Mouse (Mus musculus): ENCODE measurements at regions not wholly inside any gene's neighbourhood (a gene's known extent, or its start where the extent isn't known, plus 50 kb on each side); places are given as distances from the start of the nearest gene placed in this dataset.

DNA sequence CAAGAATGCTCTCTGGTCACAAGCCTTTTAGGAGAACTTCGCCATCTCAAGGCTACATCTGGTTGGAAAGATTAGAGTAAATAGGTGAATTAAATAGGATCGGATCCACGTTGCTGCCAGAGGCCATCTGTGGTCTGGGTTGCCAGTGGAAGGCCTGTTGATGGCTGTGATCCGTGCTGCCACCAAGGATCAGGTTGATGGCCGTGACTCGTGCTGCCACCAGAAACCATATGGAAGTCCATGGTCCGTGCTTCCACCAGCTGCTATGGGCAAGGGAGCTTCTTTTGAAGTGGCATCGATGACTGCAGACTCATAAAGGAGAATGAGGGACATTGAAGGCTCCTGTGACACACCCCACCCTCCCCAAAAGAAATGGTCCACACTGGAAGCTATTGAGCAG, 79.6 kb downstream of the Atp1a1 start:
- DNase-seq: no peak

DNA sequence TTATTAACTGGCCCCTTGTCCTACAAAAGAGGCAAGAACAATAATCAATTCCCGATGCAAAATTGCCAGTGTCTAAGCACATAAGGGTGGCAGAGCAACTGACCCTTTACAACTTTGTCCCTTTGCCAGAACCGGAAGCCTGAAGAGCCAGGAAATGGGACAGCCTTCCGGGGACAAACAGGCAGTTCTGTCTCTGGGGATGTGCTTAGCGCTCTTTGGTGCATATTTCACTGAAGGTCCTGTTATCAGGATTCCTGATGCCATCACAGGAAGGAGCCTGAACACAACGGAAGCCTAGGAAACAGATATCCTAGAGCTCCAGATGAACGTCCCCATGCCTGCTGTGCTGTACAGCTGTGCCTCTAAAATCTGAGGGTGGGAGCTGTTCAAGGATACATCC, 80.0 kb downstream of the Atp1a1 start:
- no peak for DNase-seq

DNA sequence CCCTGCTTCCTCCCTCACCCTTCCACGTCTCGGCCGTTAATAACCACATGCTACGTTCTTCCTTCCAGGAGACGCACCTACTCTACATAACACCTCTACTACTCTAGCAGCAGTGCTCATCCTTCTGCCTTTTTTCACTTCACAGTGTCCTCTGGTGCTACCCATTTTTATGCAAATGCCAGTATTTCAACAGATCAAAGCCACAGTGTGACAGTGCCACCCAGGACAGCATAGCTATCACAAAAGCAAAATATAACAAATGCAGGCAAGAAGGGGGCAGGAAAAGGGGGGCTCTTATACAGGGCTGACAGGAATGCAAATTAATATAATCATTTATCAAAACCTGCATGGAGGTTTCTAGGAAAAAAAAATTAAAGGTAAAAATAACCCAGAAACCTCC, 81.2 kb downstream of the Atp1a1 start:
- DNase-seq: no peak

DNA sequence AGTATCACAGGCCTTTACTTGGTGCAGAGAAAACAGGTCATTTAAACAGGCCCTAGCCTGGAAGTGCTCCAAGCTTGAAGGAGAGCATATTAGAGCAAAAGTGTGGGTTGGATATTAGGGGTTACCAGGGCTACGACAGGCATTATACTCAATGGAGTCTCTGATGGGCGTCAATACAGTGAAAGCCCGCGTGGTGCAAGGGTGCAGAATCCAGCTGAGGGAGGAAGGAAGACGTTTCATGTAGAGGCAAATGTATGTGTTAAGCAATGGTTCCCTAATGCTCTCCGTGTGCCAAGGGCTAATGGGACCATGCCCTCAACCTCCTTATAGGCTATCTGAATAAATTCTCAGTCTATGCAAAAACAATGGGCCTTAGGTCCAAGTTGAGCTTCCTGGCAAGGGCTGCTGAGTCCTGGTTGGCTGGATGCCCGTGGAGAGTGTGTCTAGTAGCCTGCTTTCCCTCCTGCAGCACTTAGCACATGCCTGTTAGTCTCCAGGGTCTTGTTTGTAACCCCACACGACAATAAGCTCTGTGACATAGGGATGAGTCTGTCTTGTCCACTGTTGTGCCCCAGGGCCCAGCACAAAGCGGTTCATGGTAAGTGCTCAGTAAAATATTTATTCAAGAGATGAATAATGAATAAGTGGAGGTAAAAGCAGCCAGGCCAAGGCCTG, 82.1 kb downstream of the Atp1a1 start:
- peak; percentile 65 to 75 for DNase-seq

DNA sequence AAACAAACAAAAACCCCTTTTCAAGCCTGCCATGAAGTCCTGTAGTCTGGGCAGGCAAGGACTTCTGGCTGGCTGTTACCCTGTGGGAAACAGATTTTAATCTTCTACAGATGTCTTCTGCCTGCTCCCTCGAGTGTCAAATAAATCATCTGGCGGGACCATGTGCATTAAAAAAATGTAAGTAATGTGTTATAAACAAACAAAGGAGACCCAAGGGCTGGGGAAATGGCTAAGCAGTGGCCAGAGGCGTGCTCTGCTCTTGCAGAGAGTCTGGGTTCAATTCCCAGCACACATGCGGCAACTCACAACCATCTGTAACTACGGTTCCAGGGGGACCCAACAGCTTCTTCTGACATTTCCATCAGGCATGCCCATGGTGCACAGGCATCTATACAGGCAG, 83.3 kb downstream of the Atp1a1 start:
- no peak for DNase-seq

DNA sequence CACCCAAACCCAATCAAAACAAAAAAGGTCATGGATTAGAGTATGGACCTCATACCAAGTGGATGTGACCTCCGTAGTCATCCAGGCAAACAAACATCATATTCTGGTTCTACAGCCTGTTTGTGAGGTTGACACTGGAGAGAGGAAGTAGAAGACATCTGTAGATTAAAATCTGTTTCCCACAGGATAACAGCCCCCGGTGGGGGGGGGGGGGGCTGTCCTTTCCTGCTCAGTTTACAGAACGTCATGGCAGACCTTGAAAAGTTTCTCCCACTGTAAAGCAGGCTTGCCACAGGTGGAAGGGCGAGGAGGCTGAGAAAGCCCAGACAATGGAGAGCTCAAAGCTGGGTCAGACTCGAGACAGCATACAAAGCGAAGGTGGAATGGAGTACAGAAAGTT, 84.4 kb downstream of the Atp1a1 start:
- DNase-seq: no peak

DNA sequence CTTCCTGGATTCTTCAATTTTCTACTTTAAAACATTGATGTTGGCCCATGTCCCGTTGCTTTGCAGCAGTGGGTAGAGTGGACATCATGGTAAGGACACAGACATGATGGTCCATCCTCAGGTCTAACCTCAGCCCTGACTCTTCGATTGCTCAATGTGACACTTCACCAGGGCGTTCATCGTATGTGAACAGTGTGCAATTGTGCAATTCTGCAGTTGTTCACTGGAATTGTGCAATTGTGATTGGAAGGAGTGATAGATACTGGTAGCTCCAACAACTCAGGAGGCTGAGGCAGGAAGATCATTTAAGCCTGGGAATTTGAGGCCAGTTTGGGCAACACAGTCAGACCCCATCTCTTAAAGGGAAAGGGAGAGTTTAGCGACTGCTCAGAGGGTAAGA, 84.9 kb downstream of the Atp1a1 start:
- DNase-seq: no peak

DNA sequence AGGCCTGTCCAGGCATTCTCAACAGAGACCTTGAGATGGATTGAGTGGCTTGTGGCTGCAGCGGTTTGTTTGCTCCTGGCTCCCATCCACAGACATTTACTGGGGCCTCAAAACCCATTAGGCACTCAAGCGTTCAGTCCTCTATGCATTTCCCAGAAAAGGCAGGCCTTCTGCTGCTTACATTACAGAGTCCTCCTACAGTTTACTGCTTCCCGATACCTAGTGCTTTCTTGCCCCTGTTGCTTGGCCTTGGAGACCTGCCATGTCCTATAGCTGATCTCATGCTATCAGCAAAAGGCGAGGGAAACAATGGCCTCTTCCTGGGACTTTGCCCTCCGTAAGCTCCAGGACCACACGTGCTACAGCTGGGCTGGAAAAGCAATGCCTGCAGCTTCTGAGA, 85.7 kb downstream of the Atp1a1 start:
- peak in 1 of 2 experiments; percentile 55 for DNase-seq

DNA sequence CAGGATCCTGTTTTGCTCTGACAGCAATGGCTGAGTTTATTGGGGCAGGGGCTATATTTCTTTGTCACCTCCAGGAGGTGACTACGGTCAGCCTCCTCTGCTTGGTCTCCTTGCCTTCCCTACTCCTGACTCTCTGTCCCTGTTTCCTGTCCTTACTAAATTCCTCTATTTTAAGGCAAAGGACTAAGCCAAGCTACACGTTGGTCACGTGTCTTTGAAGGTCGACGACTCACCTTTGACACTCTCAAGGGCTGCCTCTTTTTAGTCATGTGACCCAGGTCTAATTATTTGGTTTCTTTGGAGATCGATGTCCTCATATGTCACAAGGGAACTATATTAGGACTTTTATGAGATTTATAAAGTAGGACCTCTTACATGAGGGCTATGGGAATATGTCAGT, 86.9 kb downstream of the Atp1a1 start:
- no peak for DNase-seq

DNA sequence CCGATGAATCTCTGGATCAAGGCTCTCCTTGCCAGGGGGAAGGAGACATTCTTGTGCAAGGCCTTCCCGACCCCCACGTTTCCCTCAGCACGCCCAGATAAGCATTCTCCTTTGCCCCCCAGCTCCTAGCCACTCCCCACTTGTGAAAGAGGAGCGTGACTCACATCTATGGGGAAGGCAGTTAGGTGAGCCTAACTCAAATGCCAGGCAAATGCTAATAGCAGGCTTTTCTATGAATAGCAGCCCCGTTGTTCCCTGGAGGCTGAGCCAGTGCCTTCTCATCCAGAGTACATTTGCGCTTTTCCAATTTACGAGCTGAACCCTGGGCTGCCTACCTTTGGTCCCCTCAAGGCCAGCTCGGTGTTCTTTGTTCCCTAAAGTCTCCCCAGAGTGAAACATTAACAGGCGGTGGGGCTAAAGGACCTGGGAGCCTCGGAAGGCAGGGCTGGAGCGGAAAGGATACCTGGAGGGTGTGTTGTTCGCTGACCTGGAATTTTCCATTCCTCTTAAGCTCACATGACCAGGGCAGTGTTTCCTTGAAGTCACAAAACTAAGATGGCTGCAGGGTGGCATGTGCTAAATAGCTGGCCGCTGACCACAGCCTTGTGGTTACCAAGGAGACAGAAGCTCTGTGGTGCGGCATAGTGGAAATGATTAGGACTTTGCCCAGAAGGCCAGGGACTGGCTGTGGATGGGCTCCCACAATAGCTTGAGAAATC, 87.5 kb downstream of the Atp1a1 start:
- peak; percentile 64 to 81 for DNase-seq

DNA sequence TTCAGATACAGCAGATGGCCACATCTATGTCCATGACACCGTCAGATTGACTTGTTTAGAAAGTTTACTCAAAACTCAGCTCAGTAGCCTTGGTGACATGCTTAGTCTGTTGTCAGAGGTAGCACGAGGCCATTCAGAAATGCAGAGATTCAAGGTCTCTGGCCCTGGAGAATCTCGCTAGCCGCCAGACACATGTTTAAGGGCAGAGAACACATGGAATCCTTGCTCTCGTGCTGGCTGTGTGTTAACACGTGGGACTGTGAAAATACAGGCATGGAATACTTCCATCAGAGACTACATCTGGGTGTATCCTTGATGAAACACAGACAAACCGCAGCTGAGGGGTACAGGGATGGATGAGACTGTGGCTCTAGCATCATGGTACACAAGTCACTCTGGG, 88.9 kb downstream of the Atp1a1 start:
- no peak for DNase-seq

DNA sequence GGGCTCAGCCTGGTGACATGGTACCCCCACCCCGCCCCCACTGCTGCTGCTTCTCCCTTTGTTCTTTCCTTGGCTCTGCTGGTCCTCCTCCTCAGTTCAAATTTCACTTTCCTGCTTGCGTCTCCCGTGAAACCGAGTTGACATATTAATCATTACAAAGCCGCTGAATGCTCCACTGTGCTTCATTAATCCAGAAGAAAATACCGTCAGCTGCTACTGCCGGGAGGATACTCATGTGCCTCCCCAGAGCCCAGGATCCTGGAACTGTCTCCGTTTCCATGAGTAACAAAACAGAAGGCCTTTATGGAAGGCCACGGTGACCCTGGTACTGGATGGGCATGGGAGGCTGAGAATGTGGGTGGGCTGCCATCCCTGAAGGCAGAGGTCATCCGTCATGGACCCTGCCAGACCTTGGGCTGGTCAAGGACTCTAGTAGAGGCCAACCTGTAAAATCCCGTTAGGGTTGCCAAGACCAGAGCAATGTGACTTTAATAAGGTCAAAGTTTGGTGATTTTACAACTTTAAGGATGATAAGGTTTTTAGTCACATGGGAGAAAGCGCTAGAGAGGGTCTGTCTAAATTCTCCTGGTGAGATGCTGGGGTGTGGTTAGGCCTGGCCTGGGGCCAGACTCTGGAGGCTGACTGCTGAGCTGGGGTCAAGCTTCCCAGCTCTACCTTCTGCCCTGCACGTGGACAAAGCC, 90.7 kb downstream of the Atp1a1 start:
- peak; percentile 68 to 78 for DNase-seq
